Mouse (Mus musculus): ENCODE results near the gene Dnajb14.
A peak's percentile ranks its signal among the peaks of the same experiment; 100 is the strongest.
"Not testable (repeated sequence)": the region's sequence is repeated elsewhere in the genome, so short reads cannot be mapped to it uniquely, and the experiment has no call there.

Gene Dnajb14

DNA sequence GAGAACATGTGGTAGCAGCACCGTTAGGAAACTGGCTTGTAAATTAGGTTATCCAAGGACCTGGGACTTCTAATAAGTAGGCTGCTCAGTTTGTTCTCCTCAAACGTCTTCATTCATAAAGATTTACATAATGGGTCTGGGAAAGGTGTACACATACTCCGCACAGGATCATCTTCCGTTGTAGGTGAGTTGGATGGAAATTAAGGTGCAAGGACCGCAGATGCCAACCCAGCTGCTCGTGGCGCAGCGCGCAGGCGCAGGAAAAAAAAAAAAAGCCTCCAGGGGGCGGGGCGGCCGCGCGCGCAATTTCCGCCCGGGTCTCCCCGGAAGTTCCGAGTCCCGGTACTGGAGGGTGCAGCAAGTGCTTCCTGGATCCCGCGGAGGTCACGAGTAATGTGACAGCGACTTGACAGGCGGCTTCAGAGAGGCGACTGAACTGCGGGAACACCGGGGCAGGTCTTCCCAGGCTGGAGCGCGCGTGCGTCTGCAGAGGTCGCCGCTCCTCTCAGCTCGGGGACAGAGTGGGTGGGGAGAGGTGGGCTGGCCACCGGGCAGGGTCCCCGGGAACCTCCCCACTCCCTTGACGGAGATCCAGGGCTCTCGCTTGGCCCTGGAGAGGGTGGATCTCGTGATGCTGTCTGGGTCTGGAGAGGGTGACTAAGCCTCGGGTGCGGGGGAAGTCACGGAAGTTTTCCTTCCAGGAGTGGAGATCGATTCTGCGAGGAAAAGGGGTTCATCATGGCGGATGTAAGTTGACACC is 50.9 kb downstream of the Dnajb14 start, which contains the start of gene Lamtor3:
Gene Lamtor3, plus strand, starts transcription at position 335 of the 760 bp plus-strand sequence.
- DNase-seq = peak; percentile 85 to 89

DNA sequence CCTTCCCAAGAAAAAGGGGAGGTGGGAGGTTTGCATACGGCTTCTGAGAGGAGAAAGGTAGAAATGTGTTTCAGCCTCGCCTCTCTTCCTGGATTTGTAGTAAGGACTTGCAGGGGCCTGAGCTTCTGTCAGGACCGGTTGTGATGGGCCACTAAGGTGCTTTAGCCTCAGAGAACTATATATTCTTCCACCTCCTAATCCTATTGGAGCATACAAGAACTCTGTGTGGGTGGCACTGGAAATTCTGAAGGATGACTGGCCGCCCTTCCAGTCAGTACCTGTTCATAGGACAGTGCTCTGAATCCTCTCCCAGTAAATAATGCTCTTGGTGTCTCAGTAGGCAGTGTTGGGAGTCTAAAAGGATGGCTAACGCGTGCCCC is 51.4 kb downstream of the Dnajb14 start:
- no peak for DNase-seq

DNA sequence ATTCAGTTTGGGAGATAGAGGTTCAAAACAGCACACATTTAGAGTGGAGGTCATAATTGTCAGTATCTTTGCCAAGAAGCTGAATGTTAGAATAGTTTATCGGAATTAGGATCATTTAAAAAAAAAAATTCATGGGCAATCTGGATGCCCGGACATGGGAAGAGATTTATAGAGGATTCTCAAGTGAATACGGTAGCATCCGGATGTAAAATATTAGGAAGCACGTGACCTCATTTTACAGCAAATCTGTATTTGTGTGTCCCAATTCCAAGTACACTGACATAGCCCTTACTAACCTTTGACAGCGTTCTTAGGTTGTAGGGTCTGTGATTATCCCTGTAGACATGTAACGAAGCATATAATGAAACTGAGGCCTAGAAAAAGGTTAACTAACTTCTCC is 51.9 kb downstream of the Dnajb14 start:
- no peak for DNase-seq

DNA sequence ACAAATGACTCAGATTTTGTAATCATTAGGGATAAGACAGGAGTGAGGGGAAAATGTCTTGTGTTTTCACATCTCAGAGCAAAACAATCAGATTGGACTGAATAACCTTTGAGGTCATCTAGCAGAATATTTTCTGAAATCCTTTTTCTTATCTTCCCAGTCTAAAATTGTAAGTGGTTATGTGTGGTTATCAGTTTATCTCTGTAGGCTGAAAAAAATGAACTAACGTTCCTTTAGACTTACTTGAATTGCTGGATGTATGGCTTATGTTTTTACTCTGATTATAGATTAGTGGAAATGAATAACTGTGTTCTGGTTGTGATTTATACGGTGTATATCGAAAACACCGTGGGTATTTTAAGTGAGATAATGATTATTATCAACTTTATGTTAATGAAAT is 53.1 kb downstream of the Dnajb14 start:
- DNase-seq = no peak

DNA sequence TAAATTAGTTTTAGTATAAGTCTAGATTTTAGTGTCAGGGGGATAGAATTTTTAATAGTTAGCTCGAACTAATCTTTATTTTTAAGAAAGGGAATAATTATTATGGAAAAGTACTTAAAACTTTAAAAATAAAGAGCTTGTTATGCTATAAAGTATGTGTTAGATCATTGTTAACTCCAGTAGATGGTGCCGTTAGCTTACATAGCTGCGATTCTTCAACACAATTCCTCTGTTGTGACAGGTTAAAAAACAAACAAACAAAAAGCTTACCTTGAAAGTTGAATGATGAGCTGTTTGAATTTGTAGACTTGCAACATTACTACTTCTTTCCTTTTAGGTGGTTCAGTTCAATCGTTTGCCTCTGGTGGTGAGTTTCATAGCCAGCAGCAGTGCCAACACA is 59.5 kb downstream of the Dnajb14 start:
- no peak for DNase-seq

DNA sequence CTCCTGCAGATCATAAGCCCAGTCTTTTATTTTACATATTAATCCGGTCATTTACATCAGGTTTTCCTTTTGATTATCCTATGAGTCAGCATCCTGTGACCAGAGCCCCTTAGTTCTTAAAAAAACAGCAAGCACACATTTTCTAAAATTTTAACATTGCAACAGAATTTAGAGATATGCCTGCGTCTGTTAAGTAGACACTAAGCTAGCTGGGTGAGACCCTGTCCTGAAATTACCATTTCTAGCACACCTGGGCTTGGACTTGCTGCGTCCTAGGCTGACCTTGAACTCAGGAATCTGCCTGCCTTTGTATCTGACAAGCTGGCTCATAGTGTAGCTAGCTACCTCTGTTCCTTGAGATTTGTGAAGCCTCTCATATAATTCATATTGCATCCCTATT is 62.5 kb downstream of the Dnajb14 start:
- DNase-seq = no peak

DNA sequence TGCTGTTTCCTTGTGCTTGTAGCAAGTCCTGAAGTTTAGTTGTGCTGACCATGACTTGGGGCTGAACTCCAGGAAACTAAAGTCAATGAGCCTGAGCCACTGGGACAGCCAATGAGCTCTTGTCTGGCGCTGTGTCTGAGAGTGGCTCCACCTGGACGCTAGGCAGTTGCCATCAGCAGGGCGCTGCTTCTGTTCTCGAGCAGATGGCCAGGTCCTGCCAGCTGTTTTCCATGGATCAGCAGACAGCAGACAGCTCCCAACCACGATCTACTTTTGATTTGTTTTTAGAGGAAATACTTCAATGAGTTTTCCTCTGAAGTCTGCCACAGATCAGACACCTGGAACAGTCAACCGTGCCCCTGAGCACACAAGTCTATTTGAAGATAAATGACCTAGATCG is 65.3 kb downstream of the Dnajb14 start:
- DNase-seq = no peak

DNA sequence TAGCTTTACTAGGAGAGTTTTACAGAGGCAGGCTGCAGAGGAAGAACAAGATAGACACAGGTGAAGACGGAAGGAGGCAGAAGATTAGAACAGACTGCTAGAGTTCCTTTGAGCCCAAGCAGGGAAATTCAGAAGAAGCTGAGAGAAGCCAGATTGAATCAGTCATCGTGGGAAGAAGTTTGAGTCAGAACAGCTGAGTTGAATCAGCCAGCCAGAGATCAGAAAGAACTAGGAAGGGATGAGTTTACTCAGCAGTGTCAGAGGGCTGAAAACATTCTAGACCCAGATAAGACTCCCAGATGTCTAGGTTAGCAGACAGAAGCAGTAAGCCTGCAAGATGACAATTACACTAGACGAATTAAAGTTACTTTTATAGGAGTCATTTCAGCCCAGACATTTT is 66.5 kb downstream of the Dnajb14 start:
- DNase-seq = no peak

DNA sequence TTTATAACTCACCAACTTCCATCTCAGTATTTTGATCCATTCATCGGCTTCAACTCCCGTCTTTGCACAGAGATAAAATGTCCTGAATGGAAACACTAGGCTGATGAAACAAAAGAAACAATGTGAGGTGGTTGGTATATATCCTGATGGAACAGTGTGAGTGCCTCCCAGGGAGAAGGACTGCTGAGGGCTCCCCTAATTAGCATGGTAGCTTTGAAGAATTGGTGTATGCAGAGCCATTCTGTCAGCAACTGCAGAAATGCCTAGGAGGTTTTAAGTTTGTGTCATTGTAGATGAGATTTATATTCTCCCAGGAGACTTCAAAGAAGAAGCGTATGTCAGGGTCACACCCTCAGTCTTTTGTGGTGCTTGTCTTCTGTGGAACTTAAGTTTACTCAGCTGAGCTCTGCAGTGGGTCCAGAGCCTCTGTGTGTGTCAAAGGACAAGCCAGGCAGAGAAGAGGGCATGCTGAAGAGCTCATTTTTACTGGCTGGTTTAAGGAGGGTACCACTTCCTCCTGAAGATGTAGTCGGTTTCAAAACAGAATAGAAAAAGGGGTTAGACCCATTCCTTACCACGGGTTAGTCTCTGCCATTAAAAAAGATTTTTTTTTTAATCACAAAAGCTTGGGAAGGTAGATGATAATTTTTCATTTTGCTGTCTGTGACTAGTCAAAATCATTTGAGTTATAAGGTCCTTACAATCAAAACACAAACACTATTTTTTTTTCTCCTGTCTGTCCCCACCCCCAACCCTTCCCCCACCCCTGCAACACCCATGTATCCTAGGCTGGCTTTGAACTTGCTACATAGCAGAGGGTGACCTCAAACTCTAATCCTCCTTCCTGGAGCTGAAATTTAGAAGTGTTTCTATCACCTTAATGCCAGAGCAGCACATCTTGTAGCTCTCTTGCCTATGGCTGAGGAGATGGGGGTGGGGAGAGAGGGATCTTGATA is 68.4 kb downstream of the Dnajb14 start:
- no peak for DNase-seq

DNA sequence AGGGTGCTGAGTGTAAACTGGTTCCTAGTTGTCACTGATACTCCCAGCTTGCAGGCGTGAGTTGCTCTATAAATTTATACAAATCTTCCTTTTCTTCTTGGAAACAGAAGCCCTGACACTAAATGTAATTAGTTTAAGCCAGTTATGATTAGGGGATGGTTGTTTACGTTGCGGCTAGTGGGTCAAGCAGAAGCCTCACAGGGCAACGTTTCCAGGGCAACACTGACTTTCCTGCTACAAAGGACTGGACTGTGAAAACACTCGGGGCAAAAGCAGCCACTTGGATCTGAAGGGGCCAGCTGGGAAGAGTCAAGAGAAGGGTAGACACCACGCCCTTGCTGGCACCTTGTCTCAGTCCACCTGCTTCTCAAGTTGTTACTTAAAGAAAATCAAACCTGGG is 69.1 kb downstream of the Dnajb14 start:
- DNase-seq = no peak

DNA sequence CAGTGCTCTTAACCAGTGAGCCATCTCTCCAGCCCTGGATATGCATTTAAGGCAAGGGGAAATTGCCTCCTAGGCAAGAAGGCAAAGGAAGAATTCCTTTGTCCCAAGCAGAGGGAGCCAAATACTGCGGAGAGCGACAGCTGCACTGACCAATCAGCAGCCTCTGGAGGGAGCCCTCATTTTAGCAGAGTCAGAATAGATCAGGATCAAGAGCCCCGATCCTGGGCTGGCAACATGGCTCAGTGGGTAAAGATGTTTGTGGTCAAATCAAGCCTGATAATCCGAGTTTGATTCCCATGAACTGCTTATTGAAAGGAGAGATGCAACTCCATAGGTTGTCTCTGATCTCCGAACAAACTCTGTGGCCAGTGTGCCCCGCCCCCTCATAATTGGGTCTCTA is 71.1 kb downstream of the Dnajb14 start:
- peak; percentile 59 to 62 for DNase-seq

DNA sequence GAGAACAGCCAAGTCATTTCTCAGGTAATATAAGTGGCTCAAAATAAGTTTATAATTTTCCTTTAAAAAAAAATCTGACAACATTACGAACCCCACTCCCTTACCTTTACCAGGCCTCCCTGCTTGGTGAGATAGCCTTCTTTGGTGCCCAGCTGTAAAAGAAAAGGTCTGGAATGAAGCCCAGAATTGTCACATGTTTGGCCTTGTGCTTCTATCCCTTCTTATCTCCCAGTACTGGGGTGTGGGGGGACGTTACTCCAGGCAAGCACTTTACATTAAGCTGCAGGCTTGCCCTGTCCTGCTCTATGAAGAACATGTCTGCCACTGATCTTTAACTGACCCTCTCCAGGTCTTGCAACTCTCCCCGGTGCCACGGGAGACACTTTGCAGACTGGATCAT is 73.3 kb downstream of the Dnajb14 start:
- DNase-seq = no peak

DNA sequence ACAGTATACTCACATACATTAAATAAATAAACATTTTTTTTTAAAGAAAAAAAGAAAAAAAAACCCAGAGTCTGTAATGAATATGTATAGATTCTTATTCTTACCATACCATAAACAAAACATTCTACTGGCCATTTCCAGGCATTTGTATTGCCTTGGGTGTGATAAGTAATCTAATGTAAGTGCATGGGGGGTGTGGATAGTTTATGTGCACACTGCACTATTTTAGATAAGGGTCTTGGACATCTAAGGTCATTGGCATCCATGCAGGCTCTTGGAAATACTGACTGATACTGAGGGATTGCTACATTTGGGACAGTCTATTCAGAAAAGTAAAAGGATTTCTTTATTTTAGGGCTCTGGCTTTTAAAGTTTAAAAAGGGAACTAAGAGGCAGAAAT is 74.1 kb downstream of the Dnajb14 start:
- no peak for DNase-seq

DNA sequence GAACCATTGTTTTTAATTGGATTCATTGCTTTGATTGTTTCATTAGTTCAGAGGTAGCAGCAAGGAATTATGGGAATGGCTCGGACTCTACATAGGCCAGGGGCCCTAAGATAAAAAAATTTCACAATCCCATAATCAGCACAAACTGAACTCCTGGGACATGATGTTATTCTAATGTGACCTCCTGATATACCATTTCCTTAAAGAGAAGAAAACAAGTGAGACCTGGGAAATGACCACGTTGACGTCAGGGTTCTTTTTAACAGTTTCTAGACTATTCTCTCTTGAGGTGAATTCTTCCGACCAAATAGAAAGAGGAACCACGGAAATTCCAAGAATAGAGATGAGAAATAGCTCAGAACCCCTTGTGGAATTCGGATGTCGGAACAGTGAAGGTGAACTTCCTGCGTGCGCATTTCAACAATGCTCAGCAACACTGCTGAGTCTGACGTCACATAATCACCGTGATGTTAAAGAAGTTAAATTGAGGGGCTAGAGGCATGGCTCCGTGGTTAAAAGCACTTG is 74.7 kb downstream of the Dnajb14 start:
- no peak for DNase-seq

DNA sequence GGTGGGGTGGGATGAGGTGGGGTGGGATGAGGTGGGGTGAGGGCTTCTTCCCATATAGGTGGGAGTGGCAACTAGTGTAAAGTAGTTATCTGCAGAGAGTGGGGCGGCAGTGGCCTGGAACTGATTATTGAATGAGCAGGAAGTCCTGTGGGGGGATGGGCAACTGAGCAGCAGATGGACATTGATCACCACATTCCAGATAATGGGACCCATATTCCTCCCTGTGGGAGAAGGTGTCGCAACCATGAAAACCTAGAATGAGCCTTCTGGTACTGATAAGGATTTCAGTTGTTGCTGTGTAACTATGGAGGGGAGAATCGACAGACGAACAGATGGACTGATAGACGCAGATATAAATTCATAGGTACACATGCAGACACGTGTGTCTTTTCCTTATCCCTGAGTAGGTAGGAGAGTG is 76.3 kb downstream of the Dnajb14 start:
- DNase-seq = no peak

DNA sequence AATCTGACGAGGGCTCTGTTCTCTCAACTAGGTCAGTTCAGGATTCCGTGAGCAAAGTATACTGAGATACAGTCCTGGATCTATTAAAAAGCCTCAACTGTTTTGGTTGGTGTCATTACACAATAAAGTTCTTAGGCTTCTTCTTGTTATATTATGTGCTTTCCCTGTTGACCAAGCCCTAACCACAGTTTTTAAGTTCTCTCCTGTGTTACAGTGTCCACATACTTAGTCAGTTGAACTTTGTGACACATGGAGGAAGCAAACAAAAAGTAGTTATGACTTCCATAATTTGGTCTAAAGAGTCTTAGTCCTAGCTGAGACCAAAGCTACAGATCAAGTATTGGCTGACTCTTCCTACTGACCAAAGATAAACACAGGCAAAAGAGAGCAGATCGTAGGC is 79.4 kb downstream of the Dnajb14 start:
- no peak for DNase-seq

DNA sequence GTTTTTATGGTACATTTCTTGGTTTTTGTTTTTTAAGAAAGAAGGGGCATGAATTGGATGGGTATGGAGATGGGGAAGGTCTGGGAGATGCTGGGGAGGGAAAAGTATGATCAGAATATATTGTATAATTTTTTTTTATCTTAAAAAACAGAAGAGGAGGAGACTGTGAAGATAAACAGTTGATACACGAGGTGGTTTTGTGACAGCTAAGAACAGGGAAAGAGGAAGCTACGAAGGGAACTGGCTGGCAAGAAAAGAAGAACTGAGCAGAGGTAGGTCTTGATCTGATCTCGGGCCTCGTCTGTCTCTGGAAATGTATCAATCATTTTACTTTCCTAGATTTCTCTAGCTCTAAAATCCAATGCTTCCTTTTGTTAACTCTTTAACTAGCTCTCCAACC is 80.0 kb downstream of the Dnajb14 start:
- DNase-seq = no peak

DNA sequence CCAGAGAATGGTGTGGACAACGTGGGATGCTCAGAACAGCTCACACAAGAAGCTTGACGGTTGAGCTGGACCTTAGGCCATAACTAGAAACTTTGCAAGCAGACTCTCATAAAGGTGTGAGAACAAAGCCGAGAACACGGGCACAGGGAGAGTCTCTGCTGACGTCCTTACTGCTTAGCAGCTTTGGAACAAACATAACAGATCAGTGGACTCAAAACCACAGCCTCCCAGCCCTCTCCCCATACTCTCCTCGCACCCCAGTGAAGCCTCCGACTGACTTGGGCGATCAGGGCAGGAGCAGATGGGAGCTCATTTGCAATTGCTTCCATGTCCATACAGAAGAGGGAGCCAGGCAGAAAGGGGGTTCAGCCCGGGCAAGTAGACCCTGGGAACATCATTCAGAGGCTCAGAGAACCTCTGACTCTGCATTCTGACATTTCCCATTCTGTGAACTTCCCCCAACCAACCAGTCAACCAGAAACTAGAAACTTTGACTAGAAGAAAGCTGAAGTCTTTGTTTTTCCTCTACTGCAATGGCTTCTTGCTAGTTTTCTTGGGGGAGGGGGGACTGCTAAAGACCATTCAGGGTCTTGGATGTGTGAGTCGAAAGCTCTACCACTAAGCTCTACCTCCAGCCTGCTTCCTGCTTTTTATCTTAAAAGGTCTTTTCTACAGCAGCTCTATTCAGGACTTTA is 82.9 kb downstream of the Dnajb14 start:
- no peak for DNase-seq

DNA sequence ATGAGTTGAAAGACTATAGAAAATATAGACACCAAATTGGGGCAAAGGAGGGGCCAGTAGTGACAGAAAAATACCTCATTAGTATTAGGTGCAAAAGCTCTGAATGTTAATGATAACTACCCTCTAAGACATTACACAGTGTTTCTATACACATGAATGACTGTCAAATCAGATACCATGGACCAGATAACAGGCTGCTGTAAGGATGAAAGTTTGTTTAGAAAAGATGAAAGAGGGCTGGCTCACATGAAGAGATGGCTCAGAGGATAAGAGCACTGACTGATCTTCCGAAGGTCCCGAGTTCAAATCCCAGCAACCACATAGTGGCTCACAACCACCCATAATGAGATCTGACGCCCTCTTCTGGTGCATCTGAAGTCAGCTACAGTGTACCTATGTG is 83.8 kb downstream of the Dnajb14 start:
- not testable (repeated sequence) for DNase-seq

DNA sequence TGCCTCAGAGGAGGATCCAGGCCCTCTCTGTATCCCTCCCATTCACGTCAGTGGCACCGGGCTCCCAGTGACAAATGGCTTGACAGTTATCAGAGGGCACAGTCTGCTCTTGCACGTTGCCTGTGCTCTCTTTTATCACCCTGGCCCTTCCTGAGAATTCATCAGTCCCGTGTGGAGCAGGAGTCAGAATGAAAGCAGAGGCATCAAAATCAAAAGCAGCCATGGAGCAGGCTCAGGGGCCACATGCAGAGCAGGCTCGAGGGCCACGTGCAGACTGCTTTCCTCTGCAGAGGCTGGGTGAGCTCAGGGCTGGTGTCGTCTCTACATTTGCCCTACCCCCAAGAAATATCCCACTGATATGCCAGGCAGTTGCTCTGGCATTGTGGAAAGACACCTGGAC is 84.3 kb downstream of the Dnajb14 start:
- no peak for DNase-seq

DNA sequence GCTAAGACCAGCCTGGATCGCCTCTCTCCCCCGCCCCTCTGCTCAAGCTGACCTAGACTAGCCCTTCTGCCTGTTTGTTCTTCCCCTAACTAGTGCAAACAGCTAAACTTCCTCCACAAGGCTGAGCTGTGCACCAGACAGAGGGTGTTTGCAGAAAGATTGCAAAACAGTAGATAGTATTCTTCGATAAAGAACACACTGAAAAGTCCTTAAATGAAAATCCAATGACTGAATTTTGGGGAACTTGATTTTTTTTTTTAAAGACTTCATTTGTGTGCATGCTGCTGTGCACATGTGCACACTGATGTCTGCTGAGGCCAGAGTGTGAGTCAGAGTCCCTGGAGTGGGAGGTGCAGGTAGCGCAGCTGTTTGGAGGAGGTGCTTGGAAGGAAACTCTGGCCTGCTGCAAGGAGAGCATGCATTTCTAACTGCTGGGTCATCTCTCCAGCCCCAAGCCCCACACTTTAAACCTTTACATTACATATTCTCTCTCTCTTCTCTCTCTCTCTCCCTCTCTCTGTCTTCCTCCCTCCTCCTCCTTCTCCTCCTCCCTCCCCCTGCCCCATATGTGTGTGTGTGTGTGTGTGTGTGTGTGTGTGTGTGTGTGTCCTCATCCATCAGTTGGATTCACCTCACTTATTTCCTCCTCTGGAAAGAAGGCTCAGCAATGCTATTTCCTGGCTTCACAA is 84.9 kb downstream of the Dnajb14 start:
- DNase-seq = peak; percentile 53 to 54
